Mouse (Mus musculus) liver, adult 2 months (tissue): Measurements from ENCODE around the gene Oas2.

ENCODE experiments used
- CTCF ChIP-seq: fragments of 200-500 bp; IDR thresholded peaks from 2 replicates; pipeline ENCODE4 v1.5.1; 2011; ENCODE audit warnings: low read depth, low read length, control low read depth
- POLR2A ChIP-seq: fragments of 200-500 bp; IDR thresholded peaks from 2 replicates; pipeline ENCODE4 v1.6.1; 2011; ENCODE audit warnings: low read length, control low read depth; ENCODE audit not compliant: insufficient read depth; ENCODE audit errors: extremely low read depth

DNA sequence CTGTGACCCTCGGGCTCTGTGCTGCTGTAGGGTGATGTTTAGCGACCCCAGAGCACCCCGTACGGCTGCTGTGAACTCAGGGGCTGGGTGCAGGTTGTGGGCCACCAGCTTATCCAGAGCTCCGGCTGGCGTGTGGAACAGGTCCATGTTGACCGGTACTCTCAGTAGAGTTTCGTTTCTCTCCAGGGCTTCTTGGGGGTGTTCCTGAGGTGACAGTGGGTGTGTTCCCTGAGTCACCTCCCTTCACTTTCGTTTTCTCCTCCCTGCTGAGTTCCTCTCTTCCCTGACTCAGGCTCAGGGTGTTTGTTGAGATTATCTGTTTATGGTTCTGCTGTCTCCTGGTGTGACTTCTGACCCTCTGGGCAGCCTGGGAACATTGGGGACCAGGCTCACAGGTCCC lies 27.8 kb upstream of the Oas2 start, which contains the start of gene Oas3:
- TF ChIP-seq CTCF: no peak
- TF ChIP-seq POLR2A: no peak
